Mouse (Mus musculus) embryonic facial prominence, embryonic 14.5 days (tissue): ENCODE data around the gene Phex. TPM values are rescaled to one million over a fixed set of nuclear protein-coding genes. Genes with fewer than 3 reads are reported as not detected.
A peak's percentile ranks its signal among the peaks of the same experiment; 100 is the strongest.

Experiments
- ATAC-seq: fragments of 200-750 bp; cut with Nextera tagmentation; 2 replicates; pipeline ENCODE4 v1.8.0; 2017; ENCODE audit warnings: low read depth, moderate number of reproducible peaks, moderate TSS enrichment
- DNase-seq: peaks from one replicate; pipeline ENCODE4 v3.0.0-alpha.2; 2015; ENCODE audit warnings: low spot score
- H3K27ac ChIP-seq: fragments of 300-500 bp; sonication (generic); replicated peaks from 2 replicates; pipeline ENCODE4 v1.5.1; 2014; ENCODE audit warnings: low read depth, mild to moderate bottlenecking, low read length, moderate library complexity
- H3K27me3 ChIP-seq: fragments of 300-500 bp; sonication (generic); replicated peaks from 2 replicates; pipeline ENCODE4 v1.6.1; 2014; ENCODE audit warnings: low read length; ENCODE audit not compliant: control insufficient read depth, insufficient read depth
- H3K36me3 ChIP-seq: fragments of 300-500 bp; sonication (generic); 2 replicates; pipeline ENCODE4 v1.6.1; 2014; ENCODE audit warnings: low read length, mixed read lengths; ENCODE audit not compliant: control insufficient read depth, insufficient read depth
- H3K4me1 ChIP-seq: fragments of 300-500 bp; sonication (generic); 2 replicates; pipeline ENCODE4 v1.6.1; 2014; ENCODE audit warnings: antibody characterized with exemption, low read length; ENCODE audit not compliant: control insufficient read depth, insufficient read depth
- H3K4me2 ChIP-seq: fragments of 300-500 bp; sonication (generic); 2 replicates; pipeline ENCODE4 v1.6.1; 2014; ENCODE audit warnings: low read depth, mild to moderate bottlenecking, low read length, moderate library complexity, mixed read lengths
- H3K4me3 ChIP-seq: fragments of 300-500 bp; sonication (generic); 2 replicates; pipeline ENCODE4 v1.5.1; 2014; ENCODE audit warnings: low read depth, mild to moderate bottlenecking, low read length
- H3K9ac ChIP-seq: fragments of 300-500 bp; sonication (generic); 2 replicates; pipeline ENCODE4 v1.6.1; 2014; ENCODE audit warnings: low read depth, mild to moderate bottlenecking, low read length, moderate library complexity, mixed read lengths
- H3K9me3 ChIP-seq: fragments of 300-500 bp; sonication (generic); 2 replicates; pipeline ENCODE4 v1.6.1; 2016; ENCODE audit warnings: low read length; ENCODE audit not compliant: control insufficient read depth
- WGBS: fragments of 180-500 bp; shearing (Covaris S2); extraction: QIAGEN DNeasy Blood & Tissue Kit; methylation state at CpG from one replicate; pipeline ENCODE4 v1.1.7; 2014; 5-methylcytosine and 5-hydroxymethylcytosine counted together
- polyA plus RNA-seq: library from polyadenylated mRNA; unstranded; fragments of >200 nt; fragmentation: Nextera tagmentation; extraction: Ambion mirVana; gene quantifications from 2 replicates; pipeline ENCODE4 v1.2.1, GENCODE M21; 2014

The Phex gene
- polyA plus RNA-seq, 1 experiment from 2014 or later: 7.9 TPM

DNA sequence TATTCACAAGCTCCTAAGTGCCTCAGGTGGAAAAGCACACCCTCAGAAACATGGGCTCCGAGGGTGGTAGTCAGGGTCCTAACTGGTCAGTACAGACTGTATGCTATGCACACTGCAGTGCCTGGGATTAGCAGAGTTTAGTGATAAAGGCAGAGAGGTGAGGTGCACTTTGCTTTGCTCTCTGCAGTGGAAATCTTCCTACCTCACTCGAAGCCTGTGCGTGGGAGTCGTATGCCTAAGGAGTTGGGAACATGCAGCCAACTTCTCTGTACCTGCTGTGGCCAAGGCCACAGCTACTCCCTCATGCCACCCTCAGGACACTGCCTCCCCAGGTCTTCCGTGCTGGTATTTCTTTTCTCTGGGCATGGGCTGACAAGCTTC, 109.3 kb downstream of the Phex start:
- Histone ChIP-seq H3K4me3 (no peak overlapping the region), H3K9ac (no peak overlapping the region), H3K27me3 (no peaks in the 10 kb centered on the region; the same call in 1 of the 2 replicates), H3K9me3 (no peaks in the 10 kb centered on the region), H3K36me3 (no peaks in the 10 kb centered on the region), H3K27ac (no peak overlapping the region), H3K4me2 (no peak overlapping the region), H3K4me1 (no peaks in the 10 kb centered on the region)
- ATAC-seq (no peak), DNase-seq (no peak)
- 82% methylated on average over 4 of the region's 5 CpGs for WGBS

- Histone ChIP-seq H3K9me3 (no peaks in the 10 kb centered on the region), H3K27ac (no peak overlapping the region), H3K4me1 (no peaks in the 10 kb centered on the region), H3K4me3 (no peak overlapping the region), H3K4me2 (no peak overlapping the region), H3K36me3 (no peaks in the 10 kb centered on the region), H3K9ac (no peak overlapping the region), H3K27me3 (no peaks in the 10 kb centered on the region; the same call in 1 of the 2 replicates)
- 39% methylated on average over 6 of the region's 6 CpGs for WGBS
- DNase-seq: no peak
- no peak for ATAC-seq
Measured at GRCm38 (mm10) chrX:157305193-157305851, 109.8 kb downstream of the Phex start.

DNA sequence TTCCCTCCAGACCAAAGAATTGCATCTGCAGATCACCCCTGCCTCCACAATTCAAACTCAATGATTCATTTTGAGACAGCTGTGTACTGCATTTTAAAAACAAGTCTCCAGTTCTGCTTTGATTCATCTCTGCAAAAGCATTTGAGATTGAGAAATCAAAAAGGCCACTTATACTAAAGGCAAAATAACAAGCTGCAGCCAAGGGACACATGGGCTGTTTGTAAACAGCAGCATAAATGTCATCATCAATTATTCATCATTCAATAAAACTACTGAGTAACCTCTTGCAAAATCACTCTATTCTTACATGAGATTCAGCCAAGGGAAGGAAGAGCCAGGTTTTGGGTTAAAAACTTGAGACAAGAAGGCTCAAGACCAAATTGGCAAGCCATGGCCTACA, 122.7 kb downstream of the Phex start:
- H3K27me3 ChIP-seq: no peaks in the 10 kb centered on the region
- H3K27ac ChIP-seq: no peak overlapping the region
- no peaks in the 10 kb centered on the region for H3K4me1 ChIP-seq
- H3K36me3 ChIP-seq: no peaks in the 10 kb centered on the region
- no peak for ATAC-seq
- no peak overlapping the region for H3K9ac ChIP-seq
- H3K4me3 ChIP-seq: no peak overlapping the region
- no peaks in the 10 kb centered on the region for H3K9me3 ChIP-seq
- no peak overlapping the region for H3K4me2 ChIP-seq
- no peak for DNase-seq

DNA sequence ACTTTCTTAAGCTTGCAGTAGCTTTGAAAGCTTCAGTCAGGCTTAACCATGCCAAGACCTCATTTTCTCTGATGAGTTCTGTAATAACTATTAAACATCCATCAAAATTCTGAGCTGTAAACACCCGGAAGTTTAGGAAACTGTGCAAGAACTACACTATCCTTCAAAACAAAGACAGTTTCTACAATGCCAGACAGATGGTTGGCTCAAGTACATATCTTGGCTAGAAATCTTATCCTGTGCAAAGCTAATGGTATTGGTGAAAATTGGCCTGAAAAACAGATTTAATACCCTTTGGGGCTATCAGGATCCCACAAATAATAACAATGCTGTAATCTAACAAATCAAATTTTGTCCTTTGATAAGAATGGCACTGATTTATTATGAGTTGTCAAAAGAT, 138.5 kb downstream of the Phex start:
- ATAC-seq: no peak
- no peak overlapping the region for H3K4me2 ChIP-seq
- no peak for DNase-seq
- no peaks in the 10 kb centered on the region for H3K36me3 ChIP-seq
- H3K27ac ChIP-seq: no peak overlapping the region
- no peak overlapping the region for H3K4me3 ChIP-seq
- 61% methylated on average over 1 of the region's 1 CpGs for WGBS
- H3K9me3 ChIP-seq: no peaks in the 10 kb centered on the region
- no peaks in the 10 kb centered on the region for H3K27me3 ChIP-seq
- H3K4me1 ChIP-seq: no peaks in the 10 kb centered on the region
- H3K9ac ChIP-seq: no peak overlapping the region

- H3K27ac ChIP-seq: no peak overlapping the region
- H3K4me2 ChIP-seq: no peak overlapping the region
- H3K9me3 ChIP-seq: no peaks in the 10 kb centered on the region
- no peak for ATAC-seq
- no peak overlapping the region for H3K9ac ChIP-seq
- no peak overlapping the region for H3K4me3 ChIP-seq
- H3K4me1 ChIP-seq: no peaks in the 10 kb centered on the region
- H3K27me3 ChIP-seq: no peaks in the 10 kb centered on the region
- WGBS: 72% methylated on average over 3 of the region's 3 CpGs
- DNase-seq: no peak
- H3K36me3 ChIP-seq: no peaks in the 10 kb centered on the region
Measured at GRCm38 (mm10) chrX:157273291-157273690, 141.8 kb downstream of the Phex start.

GRCm38 (mm10) chrX:157271609-157272008, 143.5 kb downstream of the Phex start:
- Histone ChIP-seq H3K9ac (no peak overlapping the region), H3K4me1 (no peaks in the 10 kb centered on the region), H3K9me3 (no peaks in the 10 kb centered on the region), H3K4me3 (no peak overlapping the region), H3K27me3 (no peaks in the 10 kb centered on the region), H3K36me3 (no peaks in the 10 kb centered on the region), H3K4me2 (no peak overlapping the region), H3K27ac (no peak overlapping the region)
- DNase-seq: peak; percentile 2
- ATAC-seq: peak; percentile 9; the same call in 1 of the 2 replicates
- WGBS: 43% methylated on average over 3 of the region's 3 CpGs

DNA sequence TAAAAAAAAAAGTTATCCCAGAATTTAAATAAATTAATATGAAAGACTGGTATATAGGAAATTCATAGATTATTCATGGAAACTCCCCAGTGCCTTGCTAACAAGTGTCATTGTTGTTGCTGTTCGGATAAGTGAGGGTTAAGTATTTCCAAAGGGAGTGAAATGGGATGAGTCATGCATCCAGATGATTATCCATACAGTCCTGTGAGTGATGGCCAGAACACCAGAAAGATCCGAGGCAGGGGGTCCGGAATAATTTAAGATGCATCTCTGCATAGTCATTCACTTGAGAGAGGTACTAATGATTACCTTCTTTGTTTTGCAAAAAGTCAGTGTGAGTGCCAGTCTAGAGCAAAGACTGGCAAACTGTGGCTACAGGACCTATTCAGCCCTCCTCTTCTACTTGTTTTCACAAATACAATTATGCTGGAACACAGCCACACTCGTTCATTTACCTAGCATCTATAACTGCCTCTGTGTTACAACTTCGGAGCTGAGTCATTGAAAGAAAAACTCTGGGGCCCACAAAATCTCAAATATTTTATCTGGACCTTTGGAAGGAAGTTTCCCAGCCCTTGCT, 145.3 kb downstream of the Phex start:
- Histone ChIP-seq H3K27ac (no peak overlapping the region), H3K27me3 (no peaks in the 10 kb centered on the region), H3K9ac (no peak overlapping the region), H3K4me2 (no peak overlapping the region), H3K4me1 (no peaks in the 10 kb centered on the region), H3K4me3 (no peak overlapping the region), H3K9me3 (no peaks in the 10 kb centered on the region), H3K36me3 (no peaks in the 10 kb centered on the region)
- DNase-seq: no peak
- 53% methylated on average over 5 of the region's 5 CpGs for WGBS
- ATAC-seq: no peak

DNA sequence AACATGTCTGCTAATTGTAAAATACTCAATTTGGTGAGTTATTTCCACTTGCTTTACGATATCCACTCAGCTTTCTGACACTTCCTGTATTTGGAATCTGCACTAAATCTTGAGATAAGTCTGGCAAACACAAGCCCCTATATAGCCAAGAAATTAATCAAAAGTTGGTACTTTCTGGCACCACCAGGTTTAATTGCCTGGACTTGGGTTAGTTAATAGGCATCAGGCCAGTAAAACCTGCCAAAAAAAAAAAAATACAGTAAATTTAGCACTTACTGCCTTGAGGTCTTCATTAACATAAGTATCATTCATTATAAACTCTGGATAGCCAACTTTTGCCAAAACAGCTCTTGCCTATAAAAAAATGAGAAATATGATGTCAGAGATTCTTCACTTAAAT, 147.0 kb downstream of the Phex start:
- no peaks in the 10 kb centered on the region for H3K27me3 ChIP-seq
- H3K4me3 ChIP-seq: no peak overlapping the region
- no peak overlapping the region for H3K9ac ChIP-seq
- no peaks in the 10 kb centered on the region for H3K9me3 ChIP-seq
- DNase-seq: no peak
- no peak overlapping the region for H3K4me2 ChIP-seq
- H3K36me3 ChIP-seq: no peaks in the 10 kb centered on the region
- ATAC-seq: no peak
- 83% methylated on average over 1 of the region's 1 CpGs for WGBS
- no peaks in the 10 kb centered on the region for H3K4me1 ChIP-seq
- no peak overlapping the region for H3K27ac ChIP-seq

GRCm38 (mm10) chrX:157202736-157203135, 212.4 kb downstream of the Phex start:
- Histone ChIP-seq H3K4me1 (no peaks in the 10 kb centered on the region), H3K27ac (no peak overlapping the region), H3K4me3 (no peak overlapping the region), H3K9ac (no peak overlapping the region), H3K36me3 (no peaks in the 10 kb centered on the region), H3K9me3 (no peaks in the 10 kb centered on the region), H3K4me2 (no peak overlapping the region), H3K27me3 (no peaks in the 10 kb centered on the region)
- DNase-seq (no peak), ATAC-seq (no peak)
- WGBS: 76% methylated on average over 1 of the region's 1 CpGs
